In genomic region chr10:80171760-80172526, GRCm38 (mm10) we compare ENCODE assay signal across 7 mouse cellular contexts. TPM values are rescaled to one million over a fixed set of nuclear protein-coding genes. Genes with fewer than 3 reads are reported as not detected.
DNase-seq lines count a peak whose midpoint lies in the region; ATAC-seq and TF ChIP-seq lines count a peak whose summit lies in the region.

No protein-coding gene starts in this region.

- peak overlapping the region; percentile 53 for H3K4me2 ChIP-seq in lung, embryonic 16.5 days (ENCODE audit: low read depth, low read length)
- H3K4me2 ChIP-seq in neural tube, embryonic 14.5 days (ENCODE audit: low read depth, low read length): peak overlapping the region; percentile 63

- H3K4me3 ChIP-seq in lung, embryonic 16.5 days (ENCODE audit: low read length): peak overlapping the region; percentile 53; the same call in 1 of the 2 replicates
- H3K4me3 ChIP-seq in lung, adult 2 months (replicated peaks; ENCODE audit: extremely low read depth, low read depth, low read length): no peak overlapping the region
- peak overlapping the region; percentile 73 for H3K4me3 ChIP-seq in heart, embryonic 10.5 days
- no peak overlapping the region; the same call in 1 of the 2 replicates for H3K4me3 ChIP-seq in neural tube, embryonic 14.5 days (ENCODE audit: low read depth, low read length)

- H3K27ac ChIP-seq in lung, embryonic 16.5 days (ENCODE audit: low read length): peak overlapping the region; percentile 76
- H3K27ac ChIP-seq in heart, embryonic 10.5 days: peak overlapping the region; percentile 87
- H3K27ac ChIP-seq in neural tube, embryonic 14.5 days (ENCODE audit: low read depth, low read length): peak overlapping the region; percentile 85

- no peak for TF ChIP-seq POLR2A in lung, adult 2 months (IDR thresholded peaks at IDR 0.05; ENCODE audit: borderline replicate concordance, extremely low read depth, low read depth, low read length)

- DNase-seq in lung, adult 2 months: no peak
- peak; percentile 67 for DNase-seq in cerebellum, adult 9-10 months
- no peak for DNase-seq in heart, embryonic 10.5 days (ENCODE audit: low spot score)
- DNase-seq in kidney, postnatal 10 days: peak; percentile 44
- DNase-seq in embryo, embryonic 10.5 days (ENCODE audit: low spot score): no peak

- no peaks in the 10 kb centered on the region for H3K27me3 ChIP-seq in lung, embryonic 16.5 days (ENCODE audit: control insufficient read depth, insufficient read depth, low read depth, low read length)
- H3K27me3 ChIP-seq in heart, embryonic 10.5 days (ENCODE audit: insufficient read depth, poor library complexity, severe bottlenecking): no peaks in the 10 kb centered on the region
- no peaks in the 10 kb centered on the region for H3K27me3 ChIP-seq in neural tube, embryonic 14.5 days (ENCODE audit: control insufficient read depth, insufficient read depth, low read length)

- peaks cover 21% of the 10 kb centered on the region for H3K4me1 ChIP-seq in lung, embryonic 16.5 days (replicated peaks; ENCODE audit: control insufficient read depth, insufficient read depth, low read length)
- H3K4me1 ChIP-seq in lung, adult 2 months (ENCODE audit: control insufficient read depth, insufficient read depth, low read length): peaks cover 10% of the 10 kb centered on the region
- peaks cover 56% of the 10 kb centered on the region for H3K4me1 ChIP-seq in heart, embryonic 10.5 days
- peaks cover 31% of the 10 kb centered on the region for H3K4me1 ChIP-seq in neural tube, embryonic 14.5 days (ENCODE audit: control insufficient read depth, insufficient read depth, low read length)

- 83% methylated on average over 45 of the region's 45 CpGs for WGBS in lung, embryonic 16.5 days
- 84% methylated on average over 45 of the region's 45 CpGs for WGBS in lung, adult 2 months
- WGBS in heart, embryonic 10.5 days: 84% methylated on average over 45 of the region's 45 CpGs
- WGBS in neural tube, embryonic 14.5 days: 79% methylated on average over 45 of the region's 45 CpGs

- H3K9ac ChIP-seq in lung, embryonic 16.5 days (ENCODE audit: low read length): peak overlapping the region; percentile 60; the same call in 1 of the 2 replicates
- H3K9ac ChIP-seq in neural tube, embryonic 14.5 days (replicated peaks; ENCODE audit: low read depth, low read length): peak overlapping the region; percentile 62

- no peak for TF ChIP-seq CTCF in lung, adult 2 months (IDR thresholded peaks at IDR 0.05; ENCODE audit: insufficient read depth, low read length)

- H3K36me3 ChIP-seq in lung, embryonic 16.5 days (ENCODE audit: control insufficient read depth, insufficient read depth, low read length): peaks cover 23% of the 10 kb centered on the region
- peaks cover 32% of the 10 kb centered on the region for H3K36me3 ChIP-seq in heart, embryonic 10.5 days
- peaks cover 26% of the 10 kb centered on the region for H3K36me3 ChIP-seq in neural tube, embryonic 14.5 days (ENCODE audit: control insufficient read depth, insufficient read depth, low read length)

- no peaks in the 10 kb centered on the region for H3K9me3 ChIP-seq in lung, embryonic 16.5 days (ENCODE audit: control insufficient read depth, low read length)
- H3K9me3 ChIP-seq in heart, embryonic 10.5 days: no peaks in the 10 kb centered on the region
- no peaks in the 10 kb centered on the region for H3K9me3 ChIP-seq in neural tube, embryonic 14.5 days (ENCODE audit: control insufficient read depth, low read length)

- no peak for ATAC-seq in lung, embryonic 16.5 days (ENCODE audit: low read depth)
- ATAC-seq in neural tube, embryonic 14.5 days (ENCODE audit: low read depth): no peak

RNA-seq across cellular contexts. Expression of gene 1600002K03Rik, which starts 0.8 kb away (rescaled TPM):
- 12.2 and 13.6 TPM in 2 replicates for polyA plus RNA-seq in lung, embryonic 16.5 days (2015; fragmentation: Nextera tagmentation; extraction: Ambion mirVana)
- polyA plus RNA-seq in lung, adult 2 months (2012; rRNA removed): 11.2 and 14.0 TPM in 2 replicates
- 11.7 and 13.9 TPM in 2 replicates for polyA plus RNA-seq in heart, embryonic 10.5 days (2016; fragmentation: Nextera tagmentation; extraction: Ambion mirVana)
- polyA plus RNA-seq in neural tube, embryonic 14.5 days (2014; fragmentation: Nextera tagmentation; extraction: Ambion mirVana): 6.4 and 7.8 TPM in 2 replicates

RNA-seq across cellular contexts. Expression of gene Cirbp, which starts 6.2 kb away (rescaled TPM):
- polyA plus RNA-seq in lung, embryonic 16.5 days (2015; fragmentation: Nextera tagmentation; extraction: Ambion mirVana): 73.4 and 83.4 TPM in 2 replicates
- polyA plus RNA-seq in lung, adult 2 months (2012; rRNA removed): 162 and 200 TPM in 2 replicates
- polyA plus RNA-seq in heart, embryonic 10.5 days (2016; fragmentation: Nextera tagmentation; extraction: Ambion mirVana): 85.7 and 98.0 TPM in 2 replicates
- polyA plus RNA-seq in neural tube, embryonic 14.5 days (2014; fragmentation: Nextera tagmentation; extraction: Ambion mirVana): 249 and 286 TPM in 2 replicates

RNA-seq across cellular contexts. Expression of gene Efna2, which starts 7.3 kb away (rescaled TPM):
- 11.0 and 12.1 TPM in 2 replicates for polyA plus RNA-seq in lung, embryonic 16.5 days (2015; fragmentation: Nextera tagmentation; extraction: Ambion mirVana)
- 3.6 and 4.7 TPM in 2 replicates for polyA plus RNA-seq in lung, adult 2 months (2012; rRNA removed)
- 14.9 and 20.6 TPM in 2 replicates for polyA plus RNA-seq in heart, embryonic 10.5 days (2016; fragmentation: Nextera tagmentation; extraction: Ambion mirVana)
- 24.0 and 25.9 TPM in 2 replicates for polyA plus RNA-seq in neural tube, embryonic 14.5 days (2014; fragmentation: Nextera tagmentation; extraction: Ambion mirVana)

RNA-seq across cellular contexts. Expression of gene Midn, which starts 23.9 kb away (rescaled TPM):
- polyA plus RNA-seq in lung, embryonic 16.5 days (2015; fragmentation: Nextera tagmentation; extraction: Ambion mirVana): 11.8 and 12.9 TPM in 2 replicates
- polyA plus RNA-seq in lung, adult 2 months (2012; rRNA removed): 110 and 150 TPM in 2 replicates
- polyA plus RNA-seq in heart, embryonic 10.5 days (2016; fragmentation: Nextera tagmentation; extraction: Ambion mirVana): 16.1 and 24.4 TPM in 2 replicates
- polyA plus RNA-seq in neural tube, embryonic 14.5 days (2014; fragmentation: Nextera tagmentation; extraction: Ambion mirVana): 38.8 and 39.8 TPM in 2 replicates

RNA-seq across cellular contexts. Expression of gene Cbarp, which starts 31.3 kb away (rescaled TPM):
- 3.9 and 5.6 TPM in 2 replicates for polyA plus RNA-seq in lung, embryonic 16.5 days (2015; fragmentation: Nextera tagmentation; extraction: Ambion mirVana)
- 29.9 and 31.5 TPM in 2 replicates for polyA plus RNA-seq in lung, adult 2 months (2012; rRNA removed)
- polyA plus RNA-seq in heart, embryonic 10.5 days (2016; fragmentation: Nextera tagmentation; extraction: Ambion mirVana): 2.0 and 4.0 TPM in 2 replicates
- 82.2 and 101 TPM in 2 replicates for polyA plus RNA-seq in neural tube, embryonic 14.5 days (2014; fragmentation: Nextera tagmentation; extraction: Ambion mirVana)

Comparison
In these comparisons a context has a peak if more than half of its experiments do, and no peak if none do; other contexts are left out.
1. H3K4me3 ChIP-seq: peak in lung, embryonic 16.5 days (single experiment) and heart, embryonic 10.5 days (single experiment); none in lung, adult 2 months (single experiment) and neural tube, embryonic 14.5 days (single experiment).
2. DNase-seq: peak in cerebellum, adult 9-10 months (single experiment) and kidney, postnatal 10 days (single experiment); none in lung, adult 2 months (single experiment), heart, embryonic 10.5 days (single experiment) and embryo, embryonic 10.5 days (single experiment).
3. Peak in every context shown above with its lines, with median percentiles within 50 percentile points of each other: H3K27ac ChIP-seq.